Mouse (Mus musculus): ENCODE results near the gene Lhfp. TPM values are rescaled to one million over a fixed set of nuclear protein-coding genes. Genes with fewer than 3 reads are reported as not detected.
A peak's percentile ranks its signal among the peaks of the same experiment; 100 is the strongest.
"Not testable (repeated sequence)": the region's sequence is repeated elsewhere in the genome, so short reads cannot be mapped to it uniquely, and the experiment has no call there.

Gene Lhfp
- polyA plus RNA-seq, 1 experiment from 2014 or later, result 89.7 TPM

DNA sequence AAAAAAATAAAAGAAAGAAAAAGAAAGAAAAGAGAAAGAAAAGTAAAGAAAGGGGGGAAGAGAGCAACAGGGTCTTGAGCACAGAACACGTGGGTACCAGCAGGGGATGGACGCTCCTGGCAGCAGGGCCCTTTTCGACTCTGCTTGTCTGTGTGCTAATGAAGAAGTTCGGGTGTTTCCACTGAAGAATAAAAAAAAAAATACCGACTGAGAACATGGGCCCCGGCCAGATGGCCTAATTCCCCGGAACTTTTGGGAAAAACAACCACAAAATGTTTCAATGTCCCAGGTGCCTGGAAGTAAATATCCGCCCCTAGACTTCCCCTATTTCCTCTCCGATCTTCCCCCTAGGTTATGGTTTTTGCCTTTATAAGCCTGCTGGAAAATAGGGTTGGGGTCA is 191.1 kb downstream of the Lhfp start:
- H3K36me3 ChIP-seq (ENCODE audit: control insufficient read depth, insufficient read depth, low read length); ATAC-seq (ENCODE audit: low FRiP score, low TSS enrichment); H3K4me1 ChIP-seq (ENCODE audit: control insufficient read depth, insufficient read depth, low read length); H3K27me3 ChIP-seq (ENCODE audit: control insufficient read depth, insufficient read depth, low read length); H3K27ac ChIP-seq (ENCODE audit: low read depth, low read length); H3K9ac ChIP-seq (ENCODE audit: low read depth, low read length); H3K4me3 ChIP-seq (ENCODE audit: low read length); H3K9me3 ChIP-seq (ENCODE audit: control insufficient read depth, low read length); H3K4me2 ChIP-seq (replicated peaks; ENCODE audit: low read depth, low read length): not testable (repeated sequence)
- 94% methylated on average over 9 of the region's 9 CpGs for WGBS

DNA sequence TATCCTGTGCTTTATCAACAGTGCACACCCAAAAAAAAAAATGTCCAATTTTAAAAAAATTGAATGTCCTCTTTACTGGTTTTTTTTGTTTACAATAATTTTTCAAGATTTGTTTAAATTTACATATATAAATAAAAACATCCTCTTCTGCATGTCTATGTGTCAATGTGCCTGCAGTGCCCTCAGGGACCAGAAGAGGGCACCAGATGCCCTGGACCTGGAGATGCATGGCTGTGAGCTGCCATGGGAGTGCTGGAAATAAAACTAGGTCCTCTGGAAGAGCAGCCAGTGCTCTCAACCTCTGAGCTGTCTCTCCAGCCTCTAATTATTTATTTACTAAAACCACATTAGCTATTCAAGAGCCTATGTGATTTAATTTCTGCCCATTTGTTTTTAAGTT is 193.4 kb downstream of the Lhfp start:
- no peak overlapping the region for H3K4me3 ChIP-seq (ENCODE audit: low read length)
- H3K27ac ChIP-seq (ENCODE audit: low read depth, low read length), result no peak overlapping the region
- no peaks in the 10 kb centered on the region for H3K27me3 ChIP-seq (ENCODE audit: control insufficient read depth, insufficient read depth, low read length)
- H3K9me3 ChIP-seq (ENCODE audit: control insufficient read depth, low read length), result no peaks in the 10 kb centered on the region
- no peak overlapping the region for H3K9ac ChIP-seq (ENCODE audit: low read depth, low read length)
- H3K36me3 ChIP-seq (ENCODE audit: control insufficient read depth, insufficient read depth, low read length), result no peaks in the 10 kb centered on the region
- peaks cover 4% of the 10 kb centered on the region; the same call in 1 of the 2 replicates for H3K4me1 ChIP-seq (ENCODE audit: control insufficient read depth, insufficient read depth, low read length)
- ATAC-seq (ENCODE audit: low FRiP score, low TSS enrichment), result no peak
- H3K4me2 ChIP-seq (replicated peaks; ENCODE audit: low read depth, low read length), result no peak overlapping the region

DNA sequence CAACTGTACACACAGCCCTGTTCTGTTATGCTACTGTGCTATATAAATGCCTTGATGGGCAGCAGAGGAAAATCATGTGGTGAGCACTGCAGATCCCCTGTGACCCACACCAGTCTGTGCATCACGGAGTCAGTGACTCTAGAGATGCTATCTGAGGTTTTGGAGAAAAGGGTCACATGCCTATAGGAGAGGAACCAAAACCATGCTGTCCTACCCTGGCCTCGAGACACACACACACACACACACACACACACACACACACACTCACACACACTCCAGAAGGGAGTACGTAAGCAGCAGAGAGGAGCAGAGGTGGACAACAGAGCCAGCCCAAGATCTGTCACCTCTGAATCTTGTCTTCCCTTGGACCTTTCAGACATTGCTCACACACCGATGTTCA is 195.1 kb downstream of the Lhfp start:
- Histone ChIP-seq H3K4me1 (ENCODE audit: control insufficient read depth, insufficient read depth, low read length) (no peaks in the 10 kb centered on the region), H3K27ac (ENCODE audit: low read depth, low read length) (no peak overlapping the region), H3K36me3 (ENCODE audit: control insufficient read depth, insufficient read depth, low read length) (no peaks in the 10 kb centered on the region), H3K9ac (ENCODE audit: low read depth, low read length) (no peak overlapping the region), H3K9me3 (ENCODE audit: control insufficient read depth, low read length) (no peaks in the 10 kb centered on the region), H3K4me3 (ENCODE audit: low read length) (no peak overlapping the region), H3K4me2 (replicated peaks; ENCODE audit: low read depth, low read length) (no peak overlapping the region), H3K27me3 (ENCODE audit: control insufficient read depth, insufficient read depth, low read length) (no peaks in the 10 kb centered on the region)
- no peak for ATAC-seq (ENCODE audit: low FRiP score, low TSS enrichment)
- 83% methylated on average over 4 of the region's 4 CpGs for WGBS

DNA sequence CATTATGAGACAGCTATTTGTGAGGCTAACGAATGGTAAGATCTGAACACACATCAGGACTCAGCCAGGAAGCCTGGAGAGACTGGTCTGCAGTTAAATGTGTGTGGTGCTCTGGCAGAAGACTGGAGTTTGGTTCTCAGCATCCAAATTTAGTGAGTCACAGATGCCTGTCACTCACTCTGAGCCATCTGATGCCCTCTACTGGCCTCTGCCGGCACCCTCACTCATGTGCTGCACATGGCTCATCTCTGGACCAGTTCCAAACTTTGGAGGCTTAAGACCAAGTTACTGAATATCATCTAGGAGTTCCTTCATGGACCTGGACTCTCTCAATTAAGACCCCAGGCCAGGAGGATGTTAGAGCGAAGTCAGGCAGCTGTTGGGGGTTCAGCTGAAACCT is 198.8 kb downstream of the Lhfp start:
- Histone ChIP-seq H3K27me3 (ENCODE audit: control insufficient read depth, insufficient read depth, low read length) (no peaks in the 10 kb centered on the region), H3K36me3 (ENCODE audit: control insufficient read depth, insufficient read depth, low read length) (no peaks in the 10 kb centered on the region), H3K4me3 (ENCODE audit: low read length) (no peak overlapping the region), H3K27ac (ENCODE audit: low read depth, low read length) (no peak overlapping the region), H3K9me3 (ENCODE audit: control insufficient read depth, low read length) (no peaks in the 10 kb centered on the region), H3K9ac (ENCODE audit: low read depth, low read length) (no peak overlapping the region), H3K4me2 (replicated peaks; ENCODE audit: low read depth, low read length) (no peak overlapping the region), H3K4me1 (ENCODE audit: control insufficient read depth, insufficient read depth, low read length) (no peaks in the 10 kb centered on the region)
- no peak for ATAC-seq (ENCODE audit: low FRiP score, low TSS enrichment)
- 90% methylated on average over 3 of the region's 3 CpGs for WGBS

DNA sequence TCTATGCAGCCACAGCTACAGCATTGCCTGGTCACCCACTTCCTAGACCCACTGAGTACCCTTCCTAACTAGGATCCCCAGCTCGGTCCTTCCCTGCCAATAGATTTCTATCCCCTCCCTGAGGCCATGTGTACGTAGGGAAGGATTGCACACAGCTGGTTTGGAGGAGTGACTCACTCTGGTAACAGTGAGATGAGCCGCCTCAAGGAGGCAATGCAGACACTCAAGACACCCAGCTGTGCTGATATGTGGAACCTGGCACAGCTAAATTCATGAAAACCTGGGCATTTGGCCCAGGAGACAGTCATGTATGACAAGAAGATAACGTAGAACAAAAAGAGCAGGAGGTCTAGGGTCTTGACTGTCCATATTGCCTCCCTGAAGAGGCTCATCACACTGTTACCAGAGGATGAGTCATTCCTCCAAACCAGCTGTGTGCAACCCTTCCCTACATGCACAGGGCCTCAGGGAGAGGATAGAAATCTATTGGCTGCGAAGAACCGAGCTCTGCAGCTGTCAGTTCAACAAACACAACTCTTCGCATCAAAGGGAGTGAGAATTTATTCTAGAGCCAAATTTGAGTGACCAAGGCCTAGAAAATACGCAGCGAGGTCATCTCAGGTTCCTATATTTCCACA is 204.4 kb downstream of the Lhfp start:
- no peak overlapping the region for H3K9ac ChIP-seq (ENCODE audit: low read depth, low read length)
- H3K27me3 ChIP-seq (ENCODE audit: control insufficient read depth, insufficient read depth, low read length), result no peaks in the 10 kb centered on the region
- 0 out of 2 replicates have a peak, but pooled peaks cover 4% of the 10 kb centered on the region for H3K4me1 ChIP-seq (ENCODE audit: control insufficient read depth, insufficient read depth, low read length)
- H3K4me3 ChIP-seq (ENCODE audit: low read length), result no peak overlapping the region
- H3K36me3 ChIP-seq (ENCODE audit: control insufficient read depth, insufficient read depth, low read length), result no peaks in the 10 kb centered on the region
- no peak overlapping the region for H3K4me2 ChIP-seq (replicated peaks; ENCODE audit: low read depth, low read length)
- no peak for ATAC-seq (ENCODE audit: low FRiP score, low TSS enrichment)
- WGBS, result 84% methylated on average over 9 of the region's 9 CpGs
- H3K27ac ChIP-seq (ENCODE audit: low read depth, low read length), result no peak overlapping the region
- H3K9me3 ChIP-seq (ENCODE audit: control insufficient read depth, low read length), result no peaks in the 10 kb centered on the region

DNA sequence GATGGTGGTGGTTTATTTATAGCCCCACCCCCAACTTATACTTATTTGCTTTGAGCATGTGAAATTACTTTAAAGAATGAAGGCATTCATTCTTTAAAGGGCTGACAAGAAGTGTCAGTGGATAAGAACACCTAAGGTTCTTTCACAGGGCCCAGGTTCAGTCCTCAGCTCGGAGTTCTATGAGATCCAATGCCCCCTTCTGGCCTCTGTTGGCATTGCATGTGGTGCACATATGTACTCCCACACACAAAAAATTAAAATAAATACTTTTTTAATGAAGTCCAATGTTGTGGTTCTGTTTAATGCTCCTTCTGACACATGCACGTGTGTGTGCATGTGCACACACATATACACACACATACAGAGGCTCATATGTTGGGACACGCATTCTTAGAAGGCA is 205.8 kb downstream of the Lhfp start:
- Histone ChIP-seq H3K4me1 (ENCODE audit: control insufficient read depth, insufficient read depth, low read length) (0 out of 2 replicates have a peak, but pooled peaks cover 4% of the 10 kb centered on the region), H3K27ac (ENCODE audit: low read depth, low read length) (no peak overlapping the region), H3K36me3 (ENCODE audit: control insufficient read depth, insufficient read depth, low read length) (no peaks in the 10 kb centered on the region), H3K4me2 (replicated peaks; ENCODE audit: low read depth, low read length) (no peak overlapping the region), H3K4me3 (ENCODE audit: low read length) (no peak overlapping the region), H3K9ac (ENCODE audit: low read depth, low read length) (no peak overlapping the region), H3K27me3 (ENCODE audit: control insufficient read depth, insufficient read depth, low read length) (no peaks in the 10 kb centered on the region), H3K9me3 (ENCODE audit: control insufficient read depth, low read length) (no peaks in the 10 kb centered on the region)
- WGBS, result 85% methylated on average over 3 of the region's 3 CpGs
- no peak for ATAC-seq (ENCODE audit: low FRiP score, low TSS enrichment)

DNA sequence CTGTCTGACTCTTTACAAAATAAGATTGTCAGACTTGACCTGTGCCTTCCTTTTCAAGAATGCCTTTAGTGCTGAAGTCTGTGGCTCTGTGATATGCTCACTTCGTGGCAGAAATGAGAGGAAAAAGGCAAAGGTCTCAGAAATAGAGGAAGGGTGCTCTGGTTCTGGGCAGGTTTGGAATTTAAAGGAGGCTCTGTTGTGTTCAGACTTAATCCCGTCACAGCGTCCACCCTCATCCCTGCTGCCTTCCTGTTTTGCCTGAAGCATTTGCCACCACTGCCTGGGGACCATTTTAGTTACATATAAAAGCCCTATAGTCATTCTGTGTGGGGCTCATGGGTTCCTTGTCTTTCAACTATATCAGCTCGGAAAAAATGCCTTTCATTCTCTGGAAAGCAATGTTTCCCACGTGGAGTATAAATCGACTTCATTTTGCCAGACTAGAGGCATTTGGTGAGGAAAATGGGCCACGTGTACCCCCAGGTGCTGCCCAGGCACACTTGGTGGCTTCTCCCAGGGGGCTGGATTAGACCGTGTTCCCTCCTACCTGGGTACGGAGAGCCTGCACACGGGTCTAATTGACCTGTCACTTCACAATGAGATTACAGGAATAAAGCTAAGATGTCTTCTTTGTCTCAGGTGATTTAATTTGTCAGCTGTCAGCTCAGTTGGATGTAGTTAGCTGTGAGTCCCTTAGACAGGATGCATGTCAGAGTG is 207.0 kb downstream of the Lhfp start:
- H3K4me1 ChIP-seq (ENCODE audit: control insufficient read depth, insufficient read depth, low read length), result peaks cover 13% of the 10 kb centered on the region
- ATAC-seq (ENCODE audit: low FRiP score, low TSS enrichment), result no peak
- H3K36me3 ChIP-seq (ENCODE audit: control insufficient read depth, insufficient read depth, low read length), result no peaks in the 10 kb centered on the region
- no peak overlapping the region for H3K27ac ChIP-seq (ENCODE audit: low read depth, low read length)
- no peaks in the 10 kb centered on the region for H3K27me3 ChIP-seq (ENCODE audit: control insufficient read depth, insufficient read depth, low read length)
- H3K4me2 ChIP-seq (replicated peaks; ENCODE audit: low read depth, low read length), result no peak overlapping the region
- H3K9me3 ChIP-seq (ENCODE audit: control insufficient read depth, low read length), result no peaks in the 10 kb centered on the region
- H3K4me3 ChIP-seq (ENCODE audit: low read length), result no peak overlapping the region
- WGBS, result 47% methylated on average over 10 of the region's 10 CpGs
- H3K9ac ChIP-seq (ENCODE audit: low read depth, low read length), result no peak overlapping the region

DNA sequence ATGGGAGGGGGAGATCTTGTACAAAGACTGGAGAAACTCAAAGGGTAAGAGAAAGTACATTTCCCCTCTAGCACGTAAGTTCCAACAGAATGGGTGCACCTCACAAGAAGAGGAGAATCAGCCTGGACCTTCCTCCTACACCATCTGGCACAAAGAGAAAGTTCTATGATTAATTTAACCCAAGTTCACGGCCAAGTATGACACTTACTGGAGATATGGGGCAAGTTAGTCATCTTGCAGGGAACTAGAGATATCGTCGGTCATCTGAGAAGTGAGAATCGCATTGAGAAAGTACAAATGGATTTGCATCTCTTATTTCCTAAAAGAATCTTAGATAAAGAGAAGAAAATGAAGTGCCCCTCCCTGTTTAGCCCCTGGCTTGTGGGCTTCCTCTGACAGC is 211.2 kb downstream of the Lhfp start:
- Histone ChIP-seq H3K27me3 (ENCODE audit: control insufficient read depth, insufficient read depth, low read length) (no peaks in the 10 kb centered on the region), H3K4me1 (ENCODE audit: control insufficient read depth, insufficient read depth, low read length) (peaks cover 20% of the 10 kb centered on the region), H3K36me3 (ENCODE audit: control insufficient read depth, insufficient read depth, low read length) (no peaks in the 10 kb centered on the region), H3K9me3 (ENCODE audit: control insufficient read depth, low read length) (no peaks in the 10 kb centered on the region), H3K27ac (ENCODE audit: low read depth, low read length) (no peak overlapping the region; the same call in 1 of the 2 replicates), H3K9ac (ENCODE audit: low read depth, low read length) (no peak overlapping the region), H3K4me3 (ENCODE audit: low read length) (no peak overlapping the region), H3K4me2 (replicated peaks; ENCODE audit: low read depth, low read length) (no peak overlapping the region)
- ATAC-seq (ENCODE audit: low FRiP score, low TSS enrichment), result no peak
- WGBS, result 81% methylated on average over 5 of the region's 5 CpGs

DNA sequence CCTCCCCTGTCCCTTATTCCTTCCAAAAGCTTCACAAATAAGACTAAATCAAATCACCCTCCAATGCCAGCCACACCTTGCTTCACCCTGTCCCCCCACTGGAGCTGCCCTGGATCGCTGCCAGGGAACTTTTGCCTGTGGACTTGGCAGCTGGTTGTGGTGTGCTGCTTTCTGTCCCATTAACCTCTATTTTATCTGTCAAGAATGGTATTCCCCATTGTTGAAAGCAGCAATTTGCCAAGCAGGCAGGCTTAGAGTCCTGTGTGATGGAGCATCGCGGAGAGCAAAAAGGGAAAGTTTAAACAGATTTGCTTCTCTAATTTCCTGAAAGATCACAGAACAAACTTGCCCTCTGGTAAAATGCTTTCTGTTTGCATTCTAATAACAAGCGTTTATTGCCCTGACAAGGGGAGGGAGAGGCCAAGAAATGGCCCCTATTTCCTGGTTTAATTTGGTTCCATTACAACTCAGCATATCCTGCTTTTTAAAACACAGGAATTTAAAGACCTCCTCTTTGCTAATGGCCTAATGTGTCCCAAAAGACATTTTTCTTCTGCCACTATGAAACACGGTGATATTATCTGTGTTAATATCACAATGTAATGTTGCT is 212.0 kb downstream of the Lhfp start:
- H3K4me2 ChIP-seq (replicated peaks; ENCODE audit: low read depth, low read length), result no peak overlapping the region
- H3K27ac ChIP-seq (ENCODE audit: low read depth, low read length), result peak overlapping the region; percentile 21; the same call in 1 of the 2 replicates
- no peak overlapping the region for H3K4me3 ChIP-seq (ENCODE audit: low read length)
- no peaks in the 10 kb centered on the region for H3K27me3 ChIP-seq (ENCODE audit: control insufficient read depth, insufficient read depth, low read length)
- 7% methylated on average over 5 of the region's 5 CpGs for WGBS
- no peaks in the 10 kb centered on the region for H3K9me3 ChIP-seq (ENCODE audit: control insufficient read depth, low read length)
- no peak overlapping the region for H3K9ac ChIP-seq (ENCODE audit: low read depth, low read length)
- ATAC-seq (ENCODE audit: low FRiP score, low TSS enrichment), result no peak
- no peaks in the 10 kb centered on the region for H3K36me3 ChIP-seq (ENCODE audit: control insufficient read depth, insufficient read depth, low read length)
- peaks cover 25% of the 10 kb centered on the region for H3K4me1 ChIP-seq (ENCODE audit: control insufficient read depth, insufficient read depth, low read length)
